Mouse (Mus musculus) testis, adult 2 months (tissue): ENCODE results near the gene Tns1. TPM values are rescaled to one million over a fixed set of nuclear protein-coding genes. Genes with fewer than 3 reads are reported as not detected.
A peak's percentile ranks its signal among the peaks of the same experiment; 100 is the strongest.

Source experiments
- H3K27ac ChIP-seq: fragments of 200-500 bp; 2 replicates; pipeline ENCODE4 v1.5.1; 2012; ENCODE audit warnings: low read depth, low read length; ENCODE audit not compliant: control insufficient read depth, insufficient read depth
- H3K27me3 ChIP-seq: fragments of 200-500 bp; 2 replicates; pipeline ENCODE4 v1.6.1; 2012; ENCODE audit warnings: mild to moderate bottlenecking, low read length, moderate library complexity; ENCODE audit not compliant: control insufficient read depth, insufficient read depth
- H3K36me3 ChIP-seq: fragments of 200-500 bp; 2 replicates; pipeline ENCODE4 v1.6.1; 2012; ENCODE audit warnings: mild to moderate bottlenecking, low read length; ENCODE audit not compliant: control insufficient read depth, insufficient read depth
- H3K4me1 ChIP-seq: fragments of 200-500 bp; 2 replicates; pipeline ENCODE4 v1.6.1; 2012; ENCODE audit warnings: low read length; ENCODE audit not compliant: control insufficient read depth, insufficient read depth
- H3K4me3 ChIP-seq: fragments of 200-500 bp; 2 replicates; pipeline ENCODE4 v1.5.1; 2012; ENCODE audit warnings: low read depth, mild to moderate bottlenecking, low read length, moderate library complexity, mixed read lengths; ENCODE audit not compliant: control insufficient read depth
- CTCF ChIP-seq: fragments of 200-500 bp; IDR thresholded peaks from 2 replicates; pipeline ENCODE4 v1.5.1; 2012; ENCODE audit warnings: low read depth, mild to moderate bottlenecking, inconsistent platforms, low read length, moderate library complexity; ENCODE audit not compliant: control insufficient read depth, insufficient read depth, insufficient replicate concordance
- POLR2A ChIP-seq: fragments of 200-500 bp; IDR thresholded peaks from 2 replicates; pipeline ENCODE4 v1.6.1; 2012; ENCODE audit warnings: low read depth, mild to moderate bottlenecking, inconsistent platforms, low read length, moderate library complexity; ENCODE audit not compliant: control insufficient read depth
- polyA plus RNA-seq: library from polyadenylated mRNA; depleted of rRNA; stranded (reverse); fragments of >200 nt; gene quantifications from 2 replicates; pipeline ENCODE4 v1.2.3, GENCODE M21; 2012

Tns1 gene
- polyA plus RNA-seq, 1 experiment: 422 TPM

- Histone ChIP-seq H3K36me3 (no peaks in the 10 kb centered on the region), H3K27ac (no peak overlapping the region), H3K4me1 (no peaks in the 10 kb centered on the region; the same call in 1 of the 2 replicates), H3K27me3 (no peaks in the 10 kb centered on the region), H3K4me3 (no peak overlapping the region)
- TF ChIP-seq CTCF: no peak
- TF ChIP-seq POLR2A: no peak
Observed at GRCm38 (mm10) chr1:73935442-73936080, 188.7 kb downstream of the Tns1 start.

- H3K27ac ChIP-seq: peak overlapping the region; percentile 14; the same call in 1 of the 2 replicates
- H3K4me1 ChIP-seq: no peaks in the 10 kb centered on the region; the same call in 1 of the 2 replicates
- TF ChIP-seq CTCF: no peak
- no peak for TF ChIP-seq POLR2A
Observed at GRCm38 (mm10) chr1:73933146-73933490, 191.1 kb downstream of the Tns1 start.

DNA sequence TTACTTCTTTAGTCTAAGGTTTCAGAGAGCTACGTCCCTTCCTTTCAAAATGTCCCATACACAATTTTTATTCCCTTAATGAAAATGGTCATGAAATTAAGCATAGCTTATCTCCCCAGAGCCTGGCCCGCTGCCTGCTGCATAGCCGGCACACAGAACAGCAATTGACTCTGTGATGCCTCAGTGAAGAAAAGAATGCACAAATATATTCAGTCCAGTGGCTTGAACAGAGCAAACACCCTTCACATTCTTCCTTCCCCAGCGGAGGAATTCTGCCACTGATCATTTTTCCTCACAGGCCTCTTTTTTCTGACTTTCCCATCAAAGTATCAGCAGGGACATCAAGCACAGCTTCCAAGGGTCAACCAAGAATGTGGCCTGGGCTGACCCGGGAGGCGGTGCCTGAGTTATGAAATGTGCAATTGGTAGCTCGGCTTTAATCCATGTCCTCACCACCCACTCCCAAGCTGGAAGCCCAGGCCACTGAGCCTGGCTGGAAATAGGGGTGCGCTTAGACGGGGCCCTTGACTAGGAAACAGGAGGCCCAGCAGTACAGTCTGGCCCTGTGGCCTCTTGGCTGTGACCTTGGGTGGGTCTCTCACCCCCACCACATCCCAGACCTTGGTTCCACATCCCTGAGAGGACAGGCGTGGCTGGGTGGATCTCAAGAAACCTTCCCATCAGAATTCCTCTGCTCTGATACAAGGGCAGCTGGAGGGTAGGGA is 191.7 kb downstream of the Tns1 start:
- Histone ChIP-seq H3K4me1 (no peaks in the 10 kb centered on the region; the same call in 1 of the 2 replicates), H3K27ac (peak overlapping the region; percentile 14; the same call in 1 of the 2 replicates), H3K27me3 (no peaks in the 10 kb centered on the region)

More at GRCm38 (mm10) chr1:73933146-73933490, 191.1 kb downstream of the Tns1 start:
- H3K36me3 ChIP-seq: no peaks in the 10 kb centered on the region
- no peak overlapping the region for H3K4me3 ChIP-seq
- no peaks in the 10 kb centered on the region for H3K27me3 ChIP-seq

DNA sequence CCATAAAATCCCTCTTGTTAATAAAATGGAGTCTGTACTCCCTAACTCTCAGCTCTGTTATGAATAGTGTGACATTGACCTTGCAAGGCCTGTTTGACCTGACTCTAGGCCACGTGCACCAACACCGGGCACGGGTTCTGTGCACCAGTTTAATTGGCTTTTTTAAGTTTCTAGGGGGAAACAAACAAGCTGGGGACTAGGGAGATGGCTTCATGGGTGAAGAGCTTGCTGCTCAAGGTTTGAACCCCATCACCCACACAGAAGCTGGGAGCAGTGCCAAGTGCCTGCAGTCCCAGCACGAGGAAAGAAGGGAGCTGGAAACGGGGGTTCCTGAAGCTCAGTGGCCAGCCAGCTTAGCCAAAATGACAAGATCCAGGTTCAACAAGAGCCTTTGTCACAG is 192.4 kb downstream of the Tns1 start:
- TF ChIP-seq CTCF: no peak
- TF ChIP-seq POLR2A: no peak
- Histone ChIP-seq H3K4me1 (no peaks in the 10 kb centered on the region; the same call in 1 of the 2 replicates), H3K36me3 (no peaks in the 10 kb centered on the region), H3K27ac (no peak overlapping the region), H3K4me3 (no peak overlapping the region), H3K27me3 (no peaks in the 10 kb centered on the region)

More for the DNA sequence above, 191.7 kb downstream of the Tns1 start:
- Histone ChIP-seq H3K36me3 (no peaks in the 10 kb centered on the region), H3K4me3 (no peak overlapping the region)
- TF ChIP-seq POLR2A (no peak), CTCF (no peak)

DNA sequence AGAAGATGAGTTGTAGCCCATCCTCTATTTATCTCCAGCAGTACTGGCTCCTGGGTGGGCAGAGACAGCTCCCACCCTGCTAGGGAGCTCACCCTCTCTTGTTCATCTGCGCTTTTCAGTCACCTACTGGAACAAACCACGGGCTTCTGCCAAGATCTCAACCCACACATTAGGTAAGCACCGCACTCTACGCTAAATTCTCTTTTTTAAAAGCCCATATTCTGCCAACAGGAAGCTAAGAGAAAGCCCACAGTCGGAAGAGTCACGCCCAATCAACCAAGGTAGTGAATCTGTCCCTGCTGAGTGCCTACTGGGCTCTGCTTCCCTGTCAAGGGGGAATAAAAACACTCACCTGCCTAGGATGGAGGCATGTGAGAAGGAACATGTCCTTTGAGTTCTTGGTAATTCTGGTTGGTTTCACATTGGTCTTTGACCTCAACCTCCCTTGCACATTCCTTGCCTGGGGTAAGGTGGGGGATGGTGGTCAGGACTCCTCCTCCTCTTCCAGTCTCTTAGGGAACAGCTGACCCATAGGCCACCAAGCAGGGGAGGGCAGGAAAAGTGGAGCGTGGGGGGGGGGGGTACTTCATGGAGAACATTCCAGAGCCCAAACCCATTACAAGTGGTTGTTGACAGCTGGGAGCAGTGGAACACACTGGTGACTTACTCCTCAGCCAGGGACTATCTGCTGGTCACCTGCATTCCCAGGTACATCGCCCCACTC is 193.7 kb downstream of the Tns1 start:
- no peaks in the 10 kb centered on the region for H3K27me3 ChIP-seq
- no peaks in the 10 kb centered on the region; the same call in 1 of the 2 replicates for H3K4me1 ChIP-seq
- no peak overlapping the region for H3K4me3 ChIP-seq
- TF ChIP-seq CTCF: no peak
- TF ChIP-seq POLR2A: no peak
- no peaks in the 10 kb centered on the region for H3K36me3 ChIP-seq
- no peak overlapping the region for H3K27ac ChIP-seq

GRCm38 (mm10) chr1:73929952-73930329 is 194.3 kb downstream of the Tns1 start:
- Histone ChIP-seq H3K4me3 (no peak overlapping the region), H3K36me3 (no peaks in the 10 kb centered on the region), H3K4me1 (no peaks in the 10 kb centered on the region; the same call in 1 of the 2 replicates), H3K27ac (no peak overlapping the region), H3K27me3 (no peaks in the 10 kb centered on the region)
- TF ChIP-seq CTCF (no peak), POLR2A (no peak)
